ENCODE assay signal across 8 mouse cellular contexts in the genomic region with DNA sequence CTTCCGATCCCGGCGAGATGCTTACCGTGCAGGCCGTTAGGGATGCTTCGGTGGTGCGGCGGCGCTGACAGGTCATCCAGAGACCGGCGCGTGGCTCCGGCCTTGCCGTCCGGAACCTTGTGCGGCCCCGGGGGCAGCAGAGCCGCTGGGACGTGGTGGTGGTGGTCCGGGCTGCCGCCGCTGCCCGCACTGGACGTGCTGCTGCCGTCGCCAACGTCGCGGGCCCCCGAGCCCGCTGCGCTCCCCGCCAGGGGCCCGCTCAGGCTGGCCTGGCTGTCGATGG. TPM values are rescaled to one million over a fixed set of nuclear protein-coding genes. Genes with fewer than 3 reads are reported as not detected.
DNase-seq lines count a peak whose midpoint lies in the region; ATAC-seq and TF ChIP-seq lines count a peak whose summit lies in the region.

No protein-coding gene starts in this region.

- H3K27ac ChIP-seq in kidney, embryonic 14.5 days (ENCODE audit: low read depth, low read length), result no peak overlapping the region
- H3K27ac ChIP-seq in cortical plate, adult 2 months (ENCODE audit: insufficient read depth, low read length), result no peak overlapping the region
- peak overlapping the region; percentile 85 for H3K27ac ChIP-seq in hindbrain, embryonic 11.5 days (ENCODE audit: low read depth, low read length)
- H3K27ac ChIP-seq in midbrain, embryonic 13.5 days, result peak overlapping the region; percentile 87

- peak overlapping the region; percentile 67 for H3K4me3 ChIP-seq in kidney, embryonic 14.5 days (ENCODE audit: low read length)
- H3K4me3 ChIP-seq in cortical plate, adult 2 months (ENCODE audit: insufficient read depth, low read length), result peak overlapping the region; percentile 82
- peak overlapping the region; percentile 88 for H3K4me3 ChIP-seq in hindbrain, embryonic 11.5 days (ENCODE audit: low read depth, low read length)
- H3K4me3 ChIP-seq in midbrain, embryonic 13.5 days (replicated peaks), result peak overlapping the region; percentile 89

- peaks cover 11% of the 10 kb centered on the region; the same call in 1 of the 2 replicates for H3K27me3 ChIP-seq in kidney, embryonic 14.5 days (ENCODE audit: control insufficient read depth, insufficient read depth, low read length)
- H3K27me3 ChIP-seq in hindbrain, embryonic 11.5 days (ENCODE audit: control insufficient read depth, insufficient read depth, low read length), result no peaks in the 10 kb centered on the region
- H3K27me3 ChIP-seq in midbrain, embryonic 13.5 days, result no peaks in the 10 kb centered on the region

- under 1% methylated on average over 21 of the region's 35 CpGs for WGBS in kidney, embryonic 14.5 days
- WGBS in hindbrain, embryonic 11.5 days, result 0% methylated on average over 30 of the region's 35 CpGs
- 0% methylated on average over 35 of the region's 35 CpGs for WGBS in midbrain, embryonic 13.5 days

- peak overlapping the region; percentile 83 for H3K9ac ChIP-seq in kidney, embryonic 14.5 days (ENCODE audit: low read depth, low read length)
- H3K9ac ChIP-seq in hindbrain, embryonic 11.5 days (ENCODE audit: low read depth, low read length), result peak overlapping the region; percentile 87
- peak overlapping the region; percentile 85 for H3K9ac ChIP-seq in midbrain, embryonic 13.5 days (replicated peaks)

- peak overlapping the region; percentile 99 for H3K4me2 ChIP-seq in kidney, embryonic 14.5 days (replicated peaks; ENCODE audit: low read depth, low read length)
- peak overlapping the region; percentile 93 for H3K4me2 ChIP-seq in hindbrain, embryonic 11.5 days (replicated peaks; ENCODE audit: low read depth, low read length)
- peak overlapping the region; percentile 99 for H3K4me2 ChIP-seq in midbrain, embryonic 13.5 days (replicated peaks)

- DNase-seq in kidney, postnatal 25 days, result no peak
- DNase-seq in hindbrain, embryonic 11.5 days (ENCODE audit: low spot score), result peak; percentile 47
- no peak for DNase-seq in adrenal gland, adult 8-10 months
- DNase-seq in adrenal gland, adult 18-20 months (ENCODE audit: low spot score in 2 of 2), result no peak
- no peak for DNase-seq in urinary bladder, postnatal 10 days (ENCODE audit: low spot score)

- H3K4me1 ChIP-seq in kidney, embryonic 14.5 days (ENCODE audit: control insufficient read depth, insufficient read depth, low read length), result peaks cover 51% of the 10 kb centered on the region
- H3K4me1 ChIP-seq in cortical plate, adult 2 months (ENCODE audit: control insufficient read depth, insufficient read depth, low read length), result peaks cover 10% of the 10 kb centered on the region
- peaks cover 31% of the 10 kb centered on the region for H3K4me1 ChIP-seq in hindbrain, embryonic 11.5 days (replicated peaks; ENCODE audit: control insufficient read depth, insufficient read depth, low read length)
- peaks cover 78% of the 10 kb centered on the region for H3K4me1 ChIP-seq in midbrain, embryonic 13.5 days (replicated peaks)

- H3K9me3 ChIP-seq in kidney, embryonic 14.5 days (ENCODE audit: control insufficient read depth, low read length), result no peaks in the 10 kb centered on the region
- no peaks in the 10 kb centered on the region for H3K9me3 ChIP-seq in hindbrain, embryonic 11.5 days (ENCODE audit: control insufficient read depth, low read length)
- H3K9me3 ChIP-seq in midbrain, embryonic 13.5 days, result no peaks in the 10 kb centered on the region

- TF ChIP-seq POLR2A in cortical plate, adult 2 months (IDR thresholded peaks at IDR 0.05; ENCODE audit: extremely low read depth, insufficient read depth, low read length), result no peak

- TF ChIP-seq CTCF in cortical plate, adult 2 months (IDR thresholded peaks at IDR 0.05; ENCODE audit: extremely low read depth, insufficient read depth, low read length), result no peak

- ATAC-seq in kidney, embryonic 14.5 days (ENCODE audit: low FRiP score, low TSS enrichment), result no peak
- ATAC-seq in hindbrain, embryonic 11.5 days (ENCODE audit: low FRiP score), result no peak
- no peak for ATAC-seq in midbrain, embryonic 13.5 days

- H3K36me3 ChIP-seq in kidney, embryonic 14.5 days (ENCODE audit: control insufficient read depth, insufficient read depth, low read length), result no peaks in the 10 kb centered on the region
- H3K36me3 ChIP-seq in hindbrain, embryonic 11.5 days (ENCODE audit: control insufficient read depth, insufficient read depth, low read length), result no peaks in the 10 kb centered on the region
- H3K36me3 ChIP-seq in midbrain, embryonic 13.5 days, result no peaks in the 10 kb centered on the region

RNA-seq across cellular contexts. Expression of gene Ccdc85c, which starts 1.0 kb away (rescaled TPM):
- polyA plus RNA-seq in kidney, embryonic 14.5 days (2014; fragmentation: Nextera tagmentation; extraction: Ambion mirVana), result 9.9 and 11.0 TPM in 2 replicates
- polyA plus RNA-seq in cortical plate, adult 2 months (2012; rRNA removed), result 40.8 and 42.1 TPM in 2 replicates
- 17.2 and 17.8 TPM in 2 replicates for polyA plus RNA-seq in hindbrain, embryonic 11.5 days (2014; fragmentation: Nextera tagmentation; extraction: Ambion mirVana)
- 19.5 and 21.5 TPM in 2 replicates for polyA plus RNA-seq in midbrain, embryonic 13.5 days (2015; fragmentation: Nextera tagmentation; extraction: Ambion mirVana)
- 10 to 100 TPM; 24.6 to 36.3 (median 29.0) TPM for total RNA-seq in adrenal gland, adult 8-10 months (2022)
- total RNA-seq in adrenal gland, adult 18-20 months (2021), result 10 to 100 TPM; 21.3 to 22.9 TPM

RNA-seq across cellular contexts. Expression of gene Hhipl1, which starts 31.8 kb away (rescaled TPM):
- 0.27 and 0.61 TPM in 2 replicates for polyA plus RNA-seq in kidney, embryonic 14.5 days (2014; fragmentation: Nextera tagmentation; extraction: Ambion mirVana)
- 9.8 and 10.6 TPM in 2 replicates for polyA plus RNA-seq in cortical plate, adult 2 months (2012; rRNA removed)
- 1.2 and 1.8 TPM in 2 replicates for polyA plus RNA-seq in hindbrain, embryonic 11.5 days (2014; fragmentation: Nextera tagmentation; extraction: Ambion mirVana)
- 2.0 and 2.9 TPM in 2 replicates for polyA plus RNA-seq in midbrain, embryonic 13.5 days (2015; fragmentation: Nextera tagmentation; extraction: Ambion mirVana)
- 1 to 10 TPM in 3 of 4 experiments, under 1 TPM in 1; 0.81 to 1.9 (median 1.5) TPM for total RNA-seq in adrenal gland, adult 8-10 months (2022)
- total RNA-seq in adrenal gland, adult 18-20 months (2021), result 1 to 10 TPM in 1 of 2 experiments, under 1 TPM in 1; 0.89 to 1.4 TPM

RNA-seq across cellular contexts. Expression of gene Cyp46a1, which starts 59.9 kb away (rescaled TPM):
- 4.7 and 5.8 TPM in 2 replicates for polyA plus RNA-seq in kidney, embryonic 14.5 days (2014; fragmentation: Nextera tagmentation; extraction: Ambion mirVana)
- polyA plus RNA-seq in cortical plate, adult 2 months (2012; rRNA removed), result 463 and 465 TPM in 2 replicates
- polyA plus RNA-seq in hindbrain, embryonic 11.5 days (2014; fragmentation: Nextera tagmentation; extraction: Ambion mirVana), result 11.0 and 11.7 TPM in 2 replicates
- 16.7 and 17.7 TPM in 2 replicates for polyA plus RNA-seq in midbrain, embryonic 13.5 days (2015; fragmentation: Nextera tagmentation; extraction: Ambion mirVana)
- 1 to 10 TPM; 2.1 to 7.3 (median 4.7) TPM for total RNA-seq in adrenal gland, adult 8-10 months (2022)
- 1 to 10 TPM; 1.7 to 2.1 TPM for total RNA-seq in adrenal gland, adult 18-20 months (2021)

Comparison
In these comparisons a context has a peak if more than half of its experiments do, and no peak if none do; other contexts are left out.
1. H3K27ac ChIP-seq: peak in hindbrain, embryonic 11.5 days (single experiment) and midbrain, embryonic 13.5 days (single experiment); none in kidney, embryonic 14.5 days (single experiment) and cortical plate, adult 2 months (single experiment).
2. RNA of gene Cyp46a1, which starts 59.9 kb away (polyA plus RNA-seq): 463 to 465 TPM in cortical plate, adult 2 months; 16.7 to 17.7 TPM in midbrain, embryonic 13.5 days, 11.0 to 11.7 TPM in hindbrain, embryonic 11.5 days and 4.7 to 5.8 TPM in kidney, embryonic 14.5 days; every median in the first group is over 10 times any median in the second.
3. Peak in every context shown above with its lines, with median percentiles within 50 percentile points of each other: H3K4me2 ChIP-seq, H3K4me3 ChIP-seq and H3K9ac ChIP-seq.